Mouse (Mus musculus) embryonic fibroblast, embryonic 13.5 days (primary cell): ENCODE measurements at regions not wholly inside any gene's neighbourhood (a gene's known extent, or its start where the extent isn't known, plus 50 kb on each side); places are given as distances from the start of the nearest gene placed in this dataset.

ENCODE experiments used
- CTCF ChIP-seq: IDR thresholded peaks from 2 replicates; pipeline ENCODE4 v1.5.1; 2011; ENCODE audit warnings: mild to moderate bottlenecking, control low read depth, low read length, moderate library complexity, borderline replicate concordance; ENCODE audit not compliant: insufficient read depth
- POLR2A ChIP-seq: IDR thresholded peaks from 2 replicates; pipeline ENCODE4 v1.6.1; 2011; ENCODE audit warnings: low read depth, mild to moderate bottlenecking, control low read depth, low read length, moderate library complexity

DNA sequence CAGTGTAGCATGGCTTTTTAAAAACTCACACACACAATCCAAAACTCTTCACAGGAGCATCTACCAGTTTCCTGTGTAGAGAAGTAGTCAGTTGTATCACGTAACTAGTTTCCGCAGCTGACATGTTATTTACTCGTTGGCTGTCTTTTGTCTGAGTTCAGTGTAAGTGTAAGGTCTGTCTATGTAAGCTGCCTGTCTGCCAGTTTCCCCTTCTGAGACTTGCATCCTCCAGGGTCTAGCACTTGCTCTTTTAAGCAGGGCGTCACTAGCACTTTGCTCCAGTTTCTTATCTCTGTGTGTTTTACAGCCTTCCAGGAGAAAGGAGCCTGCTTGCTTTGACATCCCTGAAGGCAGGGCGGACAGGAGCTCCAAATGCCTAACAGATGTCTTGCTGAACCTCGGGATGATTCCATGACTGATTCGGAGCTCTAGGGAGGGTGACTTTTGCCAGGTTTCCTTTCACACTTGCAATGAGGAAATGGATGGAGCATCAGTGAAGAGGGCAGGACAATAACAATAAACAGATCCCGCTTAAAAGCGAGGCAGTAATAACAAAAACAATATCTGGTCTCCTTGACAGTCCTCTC is 131.2 kb upstream of the Osr1 start:
- TF ChIP-seq CTCF (no peak), POLR2A (no peak)
